Mouse (Mus musculus): Measurements from ENCODE around the gene Serinc3. TPM values are rescaled to one million over a fixed set of nuclear protein-coding genes. Genes with fewer than 3 reads are reported as not detected.
"Not testable (repeated sequence)": the region's sequence is repeated elsewhere in the genome, so short reads cannot be mapped to it uniquely, and the experiment has no call there.

Serinc3 gene
- total and polyA plus RNA-seq, 3 experiments, result 345 to 611 (median 467) TPM

- H3K9ac ChIP-seq (ENCODE audit: insufficient read depth, low read depth), result no peak overlapping the region
- in situ Hi-C loops (cut with MboI; ENCODE audit: low pct_ligation_motif_present, low pct_unique_long_range_greater_than_20kb, low sequenced_read_pairs) (no loop called here), dilution Hi-C loops (cut with MboI; ENCODE audit: extremely low pct_ligation_motif_present, extremely low pct_unique_long_range_greater_than_20kb, low sequenced_read_pairs) (no loop called here)
- H3K36me3 ChIP-seq (replicated peaks in 1 of 2; ENCODE audit: control insufficient read depth in 1 of 2, insufficient read depth in 1 of 2, low read length in 1 of 2), result peaks cover 84 to 94% of the 10 kb centered on the region in 2 experiments
- H3K4me1 ChIP-seq (ENCODE audit: control insufficient read depth in 1 of 2, insufficient read depth in 2 of 2), result peaks cover 3 to 25% of the 10 kb centered on the region in 2 experiments; a peak in 2 of 4 replicates
- no peak overlapping the region for H3K27ac ChIP-seq (ENCODE audit: insufficient read depth, low read depth)
- H3K9me3 ChIP-seq (replicated peaks; ENCODE audit: low read length), result no peaks in the 10 kb centered on the region
- no peak overlapping the region for H3K4me3 ChIP-seq (replicated peaks in 1 of 3; ENCODE audit: low read depth in 2 of 3, low read length in 2 of 3, poor library complexity in 1 of 3)
- no peaks in the 10 kb centered on the region for H3K27me3 ChIP-seq (replicated peaks)
- TF ChIP-seq CTCF (conservative IDR thresholded peaks at IDR 0.05 in 1 of 2, IDR thresholded peaks at IDR 0.05 in 1 of 2; ENCODE audit: low read depth in 2 of 2, low read length in 2 of 2), result no peak
- no peak; the same call in 1 of the 2 replicates for TF ChIP-seq POLR2A (IDR thresholded peaks at IDR 0.05; ENCODE audit: low read depth, low read length)
- TF ChIP-seq ETS1 (conservative IDR thresholded peaks at IDR 0.05; ENCODE audit: low read depth, low read length), result no peak
- no peak for TF ChIP-seq ZC3H11A (IDR thresholded peaks at IDR 0.05; ENCODE audit: low read depth, low read length)
- H3K4me2 ChIP-seq (ENCODE audit: insufficient read depth, low read depth, poor library complexity, severe bottlenecking), result no peak overlapping the region
- DNase-seq (ENCODE audit: extremely low read depth), result no peak
- peaks cover 72% of the 10 kb centered on the region for H3K79me2 ChIP-seq (replicated peaks; ENCODE audit: control insufficient read depth, extremely low read depth, insufficient read depth, poor library complexity, severe bottlenecking)
These were observed 13.2 kb downstream of the Serinc3 start for GRCm38 (mm10) chr2:163631715-163632114.

GRCm38 (mm10) chr2:163631223-163631622 is 13.7 kb downstream of the Serinc3 start:
- peaks cover 86 to 94% of the 10 kb centered on the region in 2 experiments for H3K36me3 ChIP-seq (replicated peaks in 1 of 2; ENCODE audit: control insufficient read depth in 1 of 2, insufficient read depth in 1 of 2, low read length in 1 of 2)
- H3K27ac ChIP-seq (ENCODE audit: insufficient read depth, low read depth), result no peak overlapping the region
- no peak for DNase-seq (ENCODE audit: extremely low read depth)
- in situ Hi-C loops (cut with MboI; ENCODE audit: low pct_ligation_motif_present, low pct_unique_long_range_greater_than_20kb, low sequenced_read_pairs), result no loop called here
- TF ChIP-seq ZMIZ1 (IDR thresholded peaks at IDR 0.05; ENCODE audit: low read depth, low read length), result no peak
- no peak for TF ChIP-seq RCOR1 (conservative IDR thresholded peaks at IDR 0.05; ENCODE audit: low read depth, low read length)
- no peak for TF ChIP-seq POLR2A (IDR thresholded peaks at IDR 0.05; ENCODE audit: low read depth, low read length)
- TF ChIP-seq RAD21 (IDR thresholded peaks at IDR 0.05; ENCODE audit: low read depth, low read length), result no peak
- no peak for TF ChIP-seq TBP (conservative IDR thresholded peaks at IDR 0.05; ENCODE audit: low read depth, low read length)
- TF ChIP-seq MXI1 (IDR thresholded peaks at IDR 0.05; ENCODE audit: low read depth, low read length), result no peak
- no peak for TF ChIP-seq CHD1 (IDR thresholded peaks at IDR 0.05; ENCODE audit: low read depth, low read length)
- no peak for TF ChIP-seq KAT2A (IDR thresholded peaks at IDR 0.05; ENCODE audit: insufficient replicate concordance, low read length)
- TF ChIP-seq MEF2A (IDR thresholded peaks at IDR 0.05; ENCODE audit: borderline replicate concordance, low read depth, low read length), result no peak
- peaks cover 72% of the 10 kb centered on the region for H3K79me2 ChIP-seq (replicated peaks; ENCODE audit: control insufficient read depth, extremely low read depth, insufficient read depth, poor library complexity, severe bottlenecking)
- no peaks in the 10 kb centered on the region for H3K9me3 ChIP-seq (replicated peaks; ENCODE audit: low read length)
- peaks cover 3 to 23% of the 10 kb centered on the region in 2 experiments; a peak in 2 of 4 replicates for H3K4me1 ChIP-seq (ENCODE audit: control insufficient read depth in 1 of 2, insufficient read depth in 2 of 2)
- no peak overlapping the region for H3K4me2 ChIP-seq (ENCODE audit: insufficient read depth, low read depth, poor library complexity, severe bottlenecking)
- dilution Hi-C loops (cut with MboI; ENCODE audit: extremely low pct_ligation_motif_present, extremely low pct_unique_long_range_greater_than_20kb, low sequenced_read_pairs), result no loop called here
- H3K9ac ChIP-seq (ENCODE audit: insufficient read depth, low read depth), result no peak overlapping the region
- no peaks in the 10 kb centered on the region for H3K27me3 ChIP-seq (replicated peaks)
- H3K4me3 ChIP-seq (replicated peaks in 1 of 3; ENCODE audit: low read depth in 2 of 3, low read length in 2 of 3, poor library complexity in 1 of 3), result no peak overlapping the region

- H3K27ac ChIP-seq (ENCODE audit: insufficient read depth, low read depth); in situ Hi-C loops (cut with MboI; ENCODE audit: low pct_ligation_motif_present, low pct_unique_long_range_greater_than_20kb, low sequenced_read_pairs); H3K9ac ChIP-seq (ENCODE audit: insufficient read depth, low read depth); H3K4me3 ChIP-seq (replicated peaks in 1 of 3; ENCODE audit: low read depth in 2 of 3, low read length in 2 of 3, poor library complexity in 1 of 3); H3K4me1 ChIP-seq (ENCODE audit: control insufficient read depth in 1 of 2, insufficient read depth in 2 of 2); H3K79me2 ChIP-seq (replicated peaks; ENCODE audit: control insufficient read depth, extremely low read depth, insufficient read depth, poor library complexity, severe bottlenecking); H3K9me3 ChIP-seq (replicated peaks; ENCODE audit: low read length); H3K4me2 ChIP-seq (ENCODE audit: insufficient read depth, low read depth, poor library complexity, severe bottlenecking); dilution Hi-C loops (cut with MboI; ENCODE audit: extremely low pct_ligation_motif_present, extremely low pct_unique_long_range_greater_than_20kb, low sequenced_read_pairs); H3K27me3 ChIP-seq (replicated peaks); DNase-seq (ENCODE audit: extremely low read depth): not testable (repeated sequence)
- TF ChIP-seq ZNF384 (IDR thresholded peaks at IDR 0.05; ENCODE audit: low read depth, low read length), result peak; percentile 54; the same call in 1 of the 2 replicates
- peaks cover 80 to 96% of the 10 kb centered on the region in 2 experiments for H3K36me3 ChIP-seq (replicated peaks in 1 of 2; ENCODE audit: control insufficient read depth in 1 of 2, insufficient read depth in 1 of 2, low read length in 1 of 2)
These were observed 23.5 kb downstream of the Serinc3 start for GRCm38 (mm10) chr2:163621401-163621800.

Data from CH12.LX (cell line).